Mouse (Mus musculus) stomach, embryonic 14.5 days (tissue): ENCODE measurements around the gene Snx29. TPM values are rescaled to one million over a fixed set of nuclear protein-coding genes. Genes with fewer than 3 reads are reported as not detected.

Experiments used
- ATAC-seq: fragments of 200-750 bp; cut with Nextera tagmentation; 2 replicates; pipeline ENCODE4 v1.8.0; 2017; ENCODE audit warnings: low read depth, moderate TSS enrichment; ENCODE audit not compliant: insufficient number of reproducible peaks, insufficient read depth, low FRiP score
- H3K27ac ChIP-seq: fragments of 300-500 bp; sonication (generic); 2 replicates; pipeline ENCODE4 v1.5.1; 2014; ENCODE audit warnings: mild to moderate bottlenecking, low read length, moderate library complexity, mixed read lengths
- H3K27me3 ChIP-seq: fragments of 300-500 bp; sonication (generic); 2 replicates; pipeline ENCODE4 v1.6.1; 2014; ENCODE audit warnings: low read length, control low read depth, mixed read lengths; ENCODE audit not compliant: control insufficient read depth, insufficient read depth
- H3K36me3 ChIP-seq: fragments of 300-500 bp; sonication (generic); 2 replicates; pipeline ENCODE4 v1.6.1; 2014; ENCODE audit warnings: mild to moderate bottlenecking, control low read depth, low read length, moderate library complexity, mixed read lengths; ENCODE audit not compliant: control insufficient read depth, insufficient read depth
- H3K4me1 ChIP-seq: fragments of 300-500 bp; sonication (generic); 2 replicates; pipeline ENCODE4 v1.6.1; 2014; ENCODE audit warnings: low read length, control low read depth, mixed read lengths; ENCODE audit not compliant: control insufficient read depth, insufficient read depth
- H3K4me2 ChIP-seq: fragments of 300-500 bp; sonication (generic); replicated peaks from 2 replicates; pipeline ENCODE4 v1.6.1; 2014; ENCODE audit warnings: low read depth, low read length, control low read depth
- H3K4me3 ChIP-seq: fragments of 300-500 bp; sonication (generic); 2 replicates; pipeline ENCODE4 v1.5.1; 2014; ENCODE audit warnings: low read depth, low read length, control low read depth
- H3K9ac ChIP-seq: fragments of 300-500 bp; sonication (generic); replicated peaks from 2 replicates; pipeline ENCODE4 v1.6.1; 2014; ENCODE audit warnings: low read depth, mild to moderate bottlenecking, control low read depth, low read length, moderate library complexity, mixed read lengths
- H3K9me3 ChIP-seq: fragments of 300-500 bp; sonication (generic); 2 replicates; pipeline ENCODE4 v1.6.1; 2016; ENCODE audit warnings: low read depth, low read length, control low read depth; ENCODE audit not compliant: control insufficient read depth
- WGBS: fragments of 180-500 bp; shearing (Covaris S2); extraction: QIAGEN DNeasy Blood & Tissue Kit; methylation state at CpG from one replicate; pipeline ENCODE4 v1.1.7; 2014; 5-methylcytosine and 5-hydroxymethylcytosine counted together
- polyA plus RNA-seq: library from polyadenylated mRNA; unstranded; fragments of >200 nt; fragmentation: Nextera tagmentation; extraction: Ambion mirVana; gene quantifications from 2 replicates; pipeline ENCODE4 v1.2.1, GENCODE M21; 2014

Snx29 gene
- polyA plus RNA-seq, 1 experiment from 2014 or later, result 13.6 TPM

DNA sequence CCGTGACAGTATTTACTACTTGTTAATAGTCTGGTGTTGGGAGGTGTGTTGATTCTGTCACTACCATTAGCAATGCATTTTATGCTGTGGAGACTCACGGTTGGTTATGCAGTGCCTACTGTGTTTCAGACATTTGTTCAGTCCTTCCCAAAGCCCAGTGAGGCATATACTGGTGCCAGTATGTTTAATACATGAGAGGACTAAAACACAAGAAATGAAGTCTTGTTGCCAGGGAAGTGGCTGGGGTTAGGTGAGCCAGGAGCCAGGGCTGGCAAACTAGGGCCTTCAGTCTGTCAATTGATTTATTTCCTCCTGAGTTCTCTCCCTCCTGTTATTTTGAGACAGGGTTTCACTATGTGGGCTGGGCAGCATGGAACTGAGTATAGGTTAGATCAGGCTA, 154.3 kb downstream of the Snx29 start:
- Histone ChIP-seq H3K36me3 (no peaks in the 10 kb centered on the region), H3K27me3 (no peaks in the 10 kb centered on the region), H3K9ac (no peak overlapping the region), H3K4me2 (no peak overlapping the region), H3K4me1 (0 out of 2 replicates have a peak, but pooled peaks cover 5% of the 10 kb centered on the region), H3K9me3 (no peaks in the 10 kb centered on the region), H3K4me3 (no peak overlapping the region), H3K27ac (no peak overlapping the region)
- ATAC-seq, result no peak
- WGBS, result 74% methylated on average over 2 of the region's 2 CpGs

DNA sequence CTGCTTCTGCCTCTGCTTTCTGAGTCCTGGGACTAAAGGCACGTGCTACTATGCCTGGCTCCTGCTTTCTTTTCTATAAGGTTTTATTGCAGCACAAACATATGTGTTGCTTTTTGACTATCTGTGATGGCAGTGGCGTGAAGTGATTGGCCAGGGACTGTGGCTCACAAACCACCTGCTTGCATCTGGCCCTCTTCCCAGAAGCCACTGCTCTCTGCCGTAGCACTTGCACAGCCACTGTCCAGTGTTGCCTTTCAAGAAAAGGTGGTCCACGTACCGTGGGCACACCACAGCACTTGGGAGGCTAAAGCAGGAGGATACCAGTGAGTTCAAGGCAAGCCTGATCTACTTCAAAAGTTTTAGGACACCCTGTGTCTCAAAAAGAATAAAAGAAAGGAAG, 154.9 kb downstream of the Snx29 start:
- Histone ChIP-seq H3K4me3 (no peak overlapping the region), H3K4me2 (no peak overlapping the region), H3K27me3 (no peaks in the 10 kb centered on the region), H3K4me1 (0 out of 2 replicates have a peak, but pooled peaks cover 5% of the 10 kb centered on the region), H3K9ac (no peak overlapping the region), H3K27ac (no peak overlapping the region), H3K36me3 (no peaks in the 10 kb centered on the region), H3K9me3 (no peaks in the 10 kb centered on the region)
- ATAC-seq, result no peak
- 90% methylated on average over 5 of the region's 5 CpGs for WGBS

DNA sequence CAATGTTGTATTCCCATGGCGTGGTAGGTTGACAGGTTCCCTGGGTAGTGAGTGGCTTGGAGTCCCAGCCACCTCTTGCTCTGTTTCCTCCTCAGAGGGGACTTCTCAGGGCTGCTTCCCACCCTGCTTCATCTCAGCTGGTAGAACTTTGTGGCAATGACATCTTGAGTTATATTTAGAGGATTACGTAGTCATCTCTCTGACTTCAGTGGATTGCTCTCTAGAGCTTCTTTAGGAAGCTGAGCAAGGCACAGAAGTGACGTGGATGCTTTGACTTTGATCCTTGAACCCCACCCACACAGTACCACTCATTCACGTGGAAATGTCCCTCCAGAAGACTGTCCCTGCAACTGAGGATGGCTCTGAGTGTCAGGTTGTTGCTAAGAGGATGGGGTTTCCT, 156.9 kb downstream of the Snx29 start:
- Histone ChIP-seq H3K27me3 (no peaks in the 10 kb centered on the region), H3K9ac (no peak overlapping the region), H3K36me3 (no peaks in the 10 kb centered on the region), H3K27ac (no peak overlapping the region), H3K9me3 (no peaks in the 10 kb centered on the region), H3K4me3 (no peak overlapping the region), H3K4me1 (0 out of 2 replicates have a peak, but pooled peaks cover 3% of the 10 kb centered on the region), H3K4me2 (no peak overlapping the region)
- whole genome bisulfite sequencing, result 84% methylated on average over 4 of the region's 4 CpGs
- no peak for ATAC-seq

DNA sequence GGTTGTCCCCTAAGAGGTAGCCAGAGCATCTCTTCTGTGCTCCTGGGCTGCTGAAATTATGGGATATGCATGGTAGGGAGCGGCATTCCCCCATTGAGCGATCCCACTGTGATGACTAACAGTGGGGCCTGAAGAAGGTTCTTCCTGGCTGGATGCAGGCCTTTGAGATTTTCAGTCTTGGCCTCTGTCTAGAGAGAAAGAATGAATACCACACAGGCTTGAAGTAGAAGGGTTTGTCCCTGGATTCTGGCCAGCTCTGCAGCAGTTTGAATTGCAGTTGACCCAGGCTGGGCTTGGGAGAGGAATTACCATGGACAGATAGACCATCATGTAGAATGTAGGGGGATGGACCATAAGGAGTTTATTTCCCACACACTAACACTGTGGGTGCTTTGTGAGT, 159.5 kb downstream of the Snx29 start:
- no peaks in the 10 kb centered on the region for H3K9me3 ChIP-seq
- H3K27me3 ChIP-seq, result no peaks in the 10 kb centered on the region
- no peak overlapping the region for H3K9ac ChIP-seq
- WGBS, result 89% methylated on average over 2 of the region's 2 CpGs
- ATAC-seq, result no peak
- no peaks in the 10 kb centered on the region for H3K4me1 ChIP-seq
- no peak overlapping the region for H3K27ac ChIP-seq
- H3K4me2 ChIP-seq, result no peak overlapping the region
- H3K4me3 ChIP-seq, result no peak overlapping the region
- H3K36me3 ChIP-seq, result no peaks in the 10 kb centered on the region

DNA sequence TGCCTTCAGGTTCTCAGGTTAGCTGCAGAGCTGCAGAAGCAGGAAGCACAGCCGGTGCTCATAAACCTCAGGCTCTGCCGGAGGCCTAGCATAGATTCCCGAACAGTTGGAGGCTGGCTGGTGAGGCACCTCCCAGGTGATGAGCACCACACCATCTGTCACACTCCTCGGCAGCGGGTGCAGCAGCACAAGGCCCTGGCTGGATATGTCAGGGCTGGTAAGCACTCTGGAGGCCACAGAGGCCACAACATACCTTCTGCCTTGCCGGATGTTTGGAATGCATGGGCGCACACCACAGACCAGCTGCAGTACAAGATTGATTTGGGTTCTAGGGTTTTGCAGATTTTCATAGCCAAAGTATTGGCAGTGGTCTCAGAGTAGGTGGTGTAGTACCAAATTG, 172.2 kb downstream of the Snx29 start:
- H3K4me2 ChIP-seq, result no peak overlapping the region
- WGBS, result 46% methylated on average over 7 of the region's 7 CpGs

DNA sequence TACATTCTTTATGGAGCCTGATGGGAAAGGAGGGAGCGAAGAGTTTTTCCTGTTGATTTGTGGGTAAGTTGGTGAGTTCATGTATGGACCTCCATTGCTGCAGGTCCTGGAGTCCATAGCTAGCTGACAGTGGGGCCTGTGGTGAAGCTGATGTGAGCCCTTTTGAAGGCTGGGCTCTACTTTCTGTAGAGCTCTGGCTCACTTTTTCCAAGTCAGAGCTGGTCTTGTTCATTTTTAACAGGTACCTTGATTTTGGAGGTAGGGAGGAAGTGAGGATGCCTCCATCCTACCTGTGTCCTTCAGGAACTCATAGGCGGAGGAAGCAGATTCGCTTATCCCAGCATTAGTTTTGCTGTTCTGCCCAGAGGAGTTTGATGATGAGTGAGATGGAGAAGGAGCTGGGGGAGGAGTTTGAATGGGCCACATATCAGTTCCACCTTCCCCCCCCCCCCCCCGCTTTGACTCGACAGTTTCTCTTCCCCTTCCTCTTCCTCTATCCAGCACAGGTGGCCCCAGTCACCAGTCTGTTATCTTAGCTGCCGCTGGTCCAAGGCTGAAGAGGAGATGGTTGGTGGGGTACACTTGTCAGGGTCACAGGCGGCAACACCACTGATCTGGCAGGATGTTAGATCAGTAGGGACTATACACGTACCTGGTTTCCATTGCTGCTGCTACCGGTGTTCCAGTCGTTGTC, 173.4 kb downstream of the Snx29 start:
- no peaks in the 10 kb centered on the region for H3K9me3 ChIP-seq
- no peaks in the 10 kb centered on the region for H3K27me3 ChIP-seq
- WGBS, result 74% methylated on average over 8 of the region's 10 CpGs
- no peak overlapping the region for H3K27ac ChIP-seq
- no peaks in the 10 kb centered on the region for H3K36me3 ChIP-seq
- no peak overlapping the region for H3K9ac ChIP-seq
- no peak for ATAC-seq
- H3K4me3 ChIP-seq, result no peak overlapping the region
- H3K4me1 ChIP-seq, result no peaks in the 10 kb centered on the region
- H3K4me2 ChIP-seq, result no peak overlapping the region

More for the DNA sequence above, 172.2 kb downstream of the Snx29 start:
- no peak for ATAC-seq
- Histone ChIP-seq H3K9ac (no peak overlapping the region), H3K27me3 (no peaks in the 10 kb centered on the region), H3K36me3 (no peaks in the 10 kb centered on the region), H3K27ac (no peak overlapping the region), H3K4me3 (no peak overlapping the region), H3K4me1 (no peaks in the 10 kb centered on the region), H3K9me3 (no peaks in the 10 kb centered on the region)

DNA sequence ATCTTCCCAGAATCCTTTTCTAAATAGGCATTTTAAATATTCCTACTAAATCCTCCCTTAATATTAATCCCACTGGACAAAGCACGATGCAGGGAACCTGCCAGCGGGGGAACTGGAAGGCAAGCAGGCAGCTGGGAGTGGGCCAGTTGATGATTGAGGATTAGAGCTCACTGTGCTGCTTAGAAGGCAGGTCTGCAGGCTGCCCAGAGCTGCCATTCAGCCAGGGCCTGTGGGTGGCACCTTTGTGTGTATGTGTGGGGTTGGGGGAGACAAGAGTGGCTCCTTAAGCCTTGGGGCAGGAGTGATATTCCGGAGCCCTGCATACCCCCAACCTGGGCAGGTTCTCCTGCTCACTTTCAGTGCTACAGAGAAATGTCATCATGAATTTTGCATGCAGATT, 174.0 kb downstream of the Snx29 start:
- Histone ChIP-seq H3K27me3 (no peaks in the 10 kb centered on the region), H3K4me1 (no peaks in the 10 kb centered on the region), H3K4me2 (no peak overlapping the region), H3K27ac (no peak overlapping the region), H3K9ac (no peak overlapping the region), H3K36me3 (no peaks in the 10 kb centered on the region), H3K4me3 (no peak overlapping the region), H3K9me3 (no peaks in the 10 kb centered on the region)
- WGBS, result 65% methylated on average over 3 of the region's 3 CpGs
- no peak for ATAC-seq

DNA sequence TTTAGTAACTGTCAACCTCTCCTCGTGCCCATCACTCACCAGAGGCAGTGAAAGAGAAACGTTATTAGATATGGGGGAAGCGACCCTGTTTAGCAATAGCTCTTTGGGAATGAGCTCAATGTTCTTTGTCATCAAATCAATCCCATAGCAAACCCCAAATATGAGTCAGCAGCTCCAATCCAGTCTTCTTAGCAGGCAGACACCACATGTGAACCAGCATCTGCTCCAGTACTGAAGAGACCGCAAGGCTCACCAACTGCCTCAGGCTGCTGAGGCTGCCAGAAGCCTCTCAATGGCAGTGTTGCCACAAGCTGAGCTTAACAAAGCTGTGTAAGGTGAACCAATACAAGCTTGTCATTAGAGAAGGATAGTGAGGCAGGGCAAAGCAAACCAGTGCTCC, 177.4 kb downstream of the Snx29 start:
- 56% methylated on average over 4 of the region's 4 CpGs for WGBS
- H3K9me3 ChIP-seq, result no peaks in the 10 kb centered on the region
- H3K27ac ChIP-seq, result no peak overlapping the region
- ATAC-seq, result no peak
- no peak overlapping the region for H3K9ac ChIP-seq
- H3K4me3 ChIP-seq, result no peak overlapping the region
- H3K4me1 ChIP-seq, result no peaks in the 10 kb centered on the region
- H3K36me3 ChIP-seq, result no peaks in the 10 kb centered on the region
- no peak overlapping the region for H3K4me2 ChIP-seq
- H3K27me3 ChIP-seq, result no peaks in the 10 kb centered on the region

DNA sequence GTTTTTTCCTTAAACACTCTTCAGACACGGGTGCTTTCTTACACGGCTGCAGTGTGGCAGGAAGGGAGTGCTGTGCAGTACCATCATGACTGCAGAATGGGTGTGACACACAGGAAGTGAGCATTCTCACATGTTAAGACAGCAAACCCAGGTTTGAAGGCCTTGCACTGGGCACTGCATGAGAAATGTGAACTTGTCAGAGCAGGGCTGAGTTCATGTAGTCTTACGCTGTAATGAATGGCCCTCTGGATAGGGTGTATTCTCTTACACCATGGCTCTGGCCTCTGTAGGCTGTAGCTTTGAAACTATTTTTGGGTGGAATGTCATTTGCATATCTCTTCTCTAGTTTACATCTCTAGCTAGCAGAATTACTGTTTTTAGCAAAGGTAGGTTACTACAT, 178.4 kb downstream of the Snx29 start:
- Histone ChIP-seq H3K9me3 (no peaks in the 10 kb centered on the region), H3K27ac (no peak overlapping the region), H3K27me3 (no peaks in the 10 kb centered on the region), H3K36me3 (no peaks in the 10 kb centered on the region), H3K4me2 (no peak overlapping the region), H3K9ac (no peak overlapping the region), H3K4me3 (no peak overlapping the region), H3K4me1 (peaks cover 4% of the 10 kb centered on the region; the same call in 1 of the 2 replicates)
- ATAC-seq, result no peak
- WGBS, result 78% methylated on average over 3 of the region's 3 CpGs
